Mouse (Mus musculus): ENCODE data around the gene Fsip1.

The Fsip1 gene

GRCm38 (mm10) chr2:118123743-118124142 lies 133.0 kb downstream of the Fsip1 start:
- 95% methylated on average over 9 of the region's 9 CpGs for WGBS

- 94% methylated on average over 6 of the region's 6 CpGs for WGBS
These were observed 134.5 kb downstream of the Fsip1 start for GRCm38 (mm10) chr2:118122291-118122690.

GRCm38 (mm10) chr2:118120751-118121150 lies 136.0 kb downstream of the Fsip1 start:
- WGBS, result 97% methylated on average over 7 of the region's 7 CpGs

GRCm38 (mm10) chr2:118120095-118120494 lies 136.7 kb downstream of the Fsip1 start:
- 97% methylated on average over 11 of the region's 11 CpGs for WGBS

- 97% methylated on average over 12 of the region's 12 CpGs for WGBS
These were observed 137.1 kb downstream of the Fsip1 start for GRCm38 (mm10) chr2:118119684-118120083.

GRCm38 (mm10) chr2:118118515-118118914 lies 138.3 kb downstream of the Fsip1 start:
- 87% methylated on average over 7 of the region's 7 CpGs for WGBS

GRCm38 (mm10) chr2:118118045-118118444 lies 138.7 kb downstream of the Fsip1 start:
- WGBS, result 81% methylated on average over 6 of the region's 6 CpGs

- WGBS, result 82% methylated on average over 11 of the region's 11 CpGs
These were observed 139.4 kb downstream of the Fsip1 start for GRCm38 (mm10) chr2:118117401-118117800.

- 85% methylated on average over 3 of the region's 3 CpGs for WGBS
These were observed 139.9 kb downstream of the Fsip1 start for GRCm38 (mm10) chr2:118116754-118117290.

- WGBS, result 79% methylated on average over 2 of the region's 2 CpGs
These were observed 140.6 kb downstream of the Fsip1 start for GRCm38 (mm10) chr2:118116180-118116579.

GRCm38 (mm10) chr2:118115647-118116046 lies 141.1 kb downstream of the Fsip1 start:
- 85% methylated on average over 7 of the region's 7 CpGs for WGBS

GRCm38 (mm10) chr2:118114671-118115070 lies 142.1 kb downstream of the Fsip1 start:
- 84% methylated on average over 10 of the region's 10 CpGs for WGBS

GRCm38 (mm10) chr2:118113808-118114524 lies 142.8 kb downstream of the Fsip1 start:
- 48% methylated on average over 8 of the region's 8 CpGs for WGBS

GRCm38 (mm10) chr2:118112846-118113479 lies 143.8 kb downstream of the Fsip1 start:
- WGBS, result 58% methylated on average over 21 of the region's 21 CpGs

GRCm38 (mm10) chr2:118112438-118112837 lies 144.3 kb downstream of the Fsip1 start:
- WGBS, result 34% methylated on average over 5 of the region's 5 CpGs

- under 1% methylated on average over 36 of the region's 36 CpGs for WGBS
These were observed 145.2 kb downstream of the Fsip1 start, which contains the start of gene Thbs1 for GRCm38 (mm10) chr2:118111488-118112131. TSS of gene Thbs1 (plus strand) at chr2:118111876.

- under 1% methylated on average over 16 of the region's 16 CpGs for WGBS
These were observed 145.7 kb downstream of the Fsip1 start for GRCm38 (mm10) chr2:118111116-118111487.

GRCm38 (mm10) chr2:118110225-118110915 lies 146.4 kb downstream of the Fsip1 start:
- 36% methylated on average over 17 of the region's 17 CpGs for WGBS

GRCm38 (mm10) chr2:118102169-118102568 lies 154.6 kb downstream of the Fsip1 start:
- 68% methylated on average over 4 of the region's 4 CpGs for WGBS

GRCm38 (mm10) chr2:118099104-118099503 lies 157.7 kb downstream of the Fsip1 start:
- WGBS, result 46% methylated on average over 4 of the region's 4 CpGs

- 87% methylated on average over 5 of the region's 5 CpGs for WGBS
These were observed 165.5 kb downstream of the Fsip1 start for GRCm38 (mm10) chr2:118091226-118091625.
